Mouse (Mus musculus) cerebellum, adult 11-12 months (tissue): ENCODE results near the gene Sf3b5.
"Not testable (repeated sequence)": the region's sequence is repeated elsewhere in the genome, so short reads cannot be mapped to it uniquely, and the experiment has no call there.

ENCODE experiments used
- DNase-seq: peaks from one replicate; pipeline ENCODE4 v3.0.0; 2022

Sf3b5 gene

GRCm38 (mm10) chr10:13007876-13008736 is 3.0 kb downstream of the Sf3b5 start:
- DNase-seq = peak; percentile 95

GRCm38 (mm10) chr10:13008737-13009121 is 3.6 kb downstream of the Sf3b5 start:
- DNase-seq = no peak

- no peak for DNase-seq
Measured at GRCm38 (mm10) chr10:13014026-13014425, 8.9 kb downstream of the Sf3b5 start.

- no peak for DNase-seq
Measured at GRCm38 (mm10) chr10:13016573-13016972, 11.4 kb downstream of the Sf3b5 start.

GRCm38 (mm10) chr10:13018510-13018909 is 13.4 kb downstream of the Sf3b5 start:
- no peak for DNase-seq

- DNase-seq = no peak
Measured at GRCm38 (mm10) chr10:13019026-13019425, 13.9 kb downstream of the Sf3b5 start.

GRCm38 (mm10) chr10:13022103-13022502 is 17.0 kb downstream of the Sf3b5 start:
- DNase-seq = no peak

GRCm38 (mm10) chr10:13023985-13024384 is 18.8 kb downstream of the Sf3b5 start:
- DNase-seq = not testable (repeated sequence)

- no peak for DNase-seq
Measured at GRCm38 (mm10) chr10:13027702-13028101, 22.6 kb downstream of the Sf3b5 start.

- no peak for DNase-seq
Measured at GRCm38 (mm10) chr10:13028215-13028614, 23.1 kb downstream of the Sf3b5 start.

- no peak for DNase-seq
Measured at GRCm38 (mm10) chr10:13029416-13029815, 24.3 kb downstream of the Sf3b5 start.

GRCm38 (mm10) chr10:13035270-13035669 is 30.1 kb downstream of the Sf3b5 start:
- no peak for DNase-seq

GRCm38 (mm10) chr10:13039637-13040174 is 34.6 kb downstream of the Sf3b5 start:
- no peak for DNase-seq

- no peak for DNase-seq
Measured at GRCm38 (mm10) chr10:13044659-13045058, 39.5 kb downstream of the Sf3b5 start.

GRCm38 (mm10) chr10:13047816-13048215 is 42.7 kb downstream of the Sf3b5 start:
- no peak for DNase-seq

GRCm38 (mm10) chr10:13056863-13057381 is 51.8 kb downstream of the Sf3b5 start:
- no peak for DNase-seq
